Mouse (Mus musculus) left cerebral cortex, adult 6 months (tissue): ENCODE data around the gene Pou5f1. TPM values are rescaled to one million over a fixed set of nuclear protein-coding genes. Genes with fewer than 3 reads are reported as not detected.

Experiments used
- long read RNA-seq, 2 experiments: library from polyadenylated mRNA; unstranded; transcript quantifications; one replicate each; pipeline ENCODE4 v2.0.0; 2019 to 2020
- polyA plus RNA-seq: library from polyadenylated mRNA; unstranded; fragments of <200 nt; fragmentation: Nextera tagmentation; gene quantifications from 2 replicates; pipeline ENCODE4 v1.2.3, GENCODE M21; 2021

Gene Pou5f1
- not detected in 2 replicates for polyA plus RNA-seq
- long read RNA-seq, experiment 1: 0 reads
- long read RNA-seq, experiment 2: 0 reads

GRCm38 (mm10) chr17:35505776-35506175, at the start of gene Pou5f1:
Gene Pou5f1, plus strand, starts transcription at chr17:35506018.

GRCm38 (mm10) chr17:35469842-35470751, 35.7 kb upstream of the Pou5f1 start, which contains the start of gene H2-Q10:
Gene H2-Q10, plus strand, starts transcription at chr17:35470089.

GRCm38 (mm10) chr17:35516652-35517500, 11.1 kb downstream of the Pou5f1 start, which contains the start of the genes Tcf19 and Cchcr1:
Gene Tcf19, minus strand, starts transcription at chr17:35516824.
Gene Cchcr1, plus strand, starts transcription at chr17:35517100.

GRCm38 (mm10) chr17:35532901-35533300, 27.1 kb downstream of the Pou5f1 start, which contains the start of gene Psors1c2:
Gene Psors1c2, plus strand, starts transcription at chr17:35533201.

GRCm38 (mm10) chr17:35551881-35552414, 46.1 kb downstream of the Pou5f1 start, which contains the start of gene Cdsn:
Gene Cdsn, plus strand, starts transcription at chr17:35552128.

Other genes with a start within 250 kb of the Pou5f1 start
- gene H2-D1, start 243.3 kb upstream of the Pou5f1 start, polyA plus RNA-seq: 62.8 and 80.2 TPM in 2 replicates
- 0.44 and 0.75 TPM in 2 replicates for gene H2-Q1, start 185.6 kb upstream of the Pou5f1 start, polyA plus RNA-seq
- 0.49 and 0.67 TPM in 2 replicates for gene H2-Q2, start 163.8 kb upstream of the Pou5f1 start, polyA plus RNA-seq
- gene H2-Q4, start 126.4 kb upstream of the Pou5f1 start, polyA plus RNA-seq: 0.29 TPM in 1 of 2 replicates, not detected in the other
- 1.5 and 1.7 TPM in 2 replicates for gene H2-Q6, start 81.2 kb upstream of the Pou5f1 start, polyA plus RNA-seq
- 2.5 and 3.5 TPM in 2 replicates for gene H2-Q7, start 66.9 kb upstream of the Pou5f1 start, polyA plus RNA-seq
- gene H2-Q10, start 35.9 kb upstream of the Pou5f1 start, polyA plus RNA-seq: 0.18 and 0.22 TPM in 2 replicates
- gene Tcf19, start 10.8 kb downstream of the Pou5f1 start, polyA plus RNA-seq: 12.5 and 13.0 TPM in 2 replicates
- gene Cchcr1, start 11.1 kb downstream of the Pou5f1 start, polyA plus RNA-seq: 1.8 and 2.2 TPM in 2 replicates
- not detected in 2 replicates for gene Psors1c2, start 27.2 kb downstream of the Pou5f1 start, polyA plus RNA-seq
- 1.3 and 1.6 TPM in 2 replicates for gene Cdsn, start 46.1 kb downstream of the Pou5f1 start, polyA plus RNA-seq
- not detected in 2 replicates for gene 2300002M23Rik, start 61.4 kb downstream of the Pou5f1 start, polyA plus RNA-seq
- gene Sfta2, start 95.5 kb downstream of the Pou5f1 start, polyA plus RNA-seq: not detected in 2 replicates
- gene Gm9573, start 120.6 kb downstream of the Pou5f1 start, polyA plus RNA-seq: not detected in 2 replicates
- not detected in 2 replicates for gene Mucl3, start 137.7 kb downstream of the Pou5f1 start, polyA plus RNA-seq
- 4.2 and 4.4 TPM in 2 replicates for gene Vars2, start 161.6 kb downstream of the Pou5f1 start, polyA plus RNA-seq
- gene Gtf2h4, start 167.7 kb downstream of the Pou5f1 start, polyA plus RNA-seq: 25.0 and 27.8 TPM in 2 replicates
- 10.2 and 39.0 TPM in 2 replicates for gene Ddr1, start 198.6 kb downstream of the Pou5f1 start, polyA plus RNA-seq